Mouse (Mus musculus) neural tube, embryonic 13.5 days (tissue): ENCODE results near the gene Cebpb. TPM values are rescaled to one million over a fixed set of nuclear protein-coding genes. Genes with fewer than 3 reads are reported as not detected.
A peak's percentile ranks its signal among the peaks of the same experiment; 100 is the strongest.

Experiments
- ATAC-seq: fragments of 200-750 bp; cut with Nextera tagmentation; 2 replicates; pipeline ENCODE4 v1.8.0; 2017; ENCODE audit warnings: low read depth, mild to moderate bottlenecking, moderate TSS enrichment, moderate library complexity
- H3K27ac ChIP-seq: fragments of 300-500 bp; sonication (generic); replicated peaks from 2 replicates; pipeline ENCODE4 v1.5.1; 2015; ENCODE audit warnings: moderate library complexity, mild to moderate bottlenecking, inconsistent platforms
- H3K27me3 ChIP-seq: fragments of 300-500 bp; sonication (generic); 2 replicates; pipeline ENCODE4 v1.6.1; 2015; ENCODE audit warnings: mild to moderate bottlenecking, inconsistent platforms
- H3K36me3 ChIP-seq: fragments of 300-500 bp; sonication (generic); 2 replicates; pipeline ENCODE4 v1.6.1; 2015; ENCODE audit warnings: mild to moderate bottlenecking, inconsistent platforms
- H3K4me1 ChIP-seq: fragments of 300-500 bp; sonication (generic); replicated peaks from 2 replicates; pipeline ENCODE4 v1.6.1; 2015; ENCODE audit warnings: inconsistent platforms
- H3K4me2 ChIP-seq: fragments of 300-500 bp; sonication (generic); 2 replicates; pipeline ENCODE4 v1.6.1; 2015; ENCODE audit warnings: inconsistent platforms, mild to moderate bottlenecking, moderate library complexity
- H3K4me3 ChIP-seq: fragments of 300-500 bp; sonication (generic); 2 replicates; pipeline ENCODE4 v1.5.1; 2015; ENCODE audit warnings: mild to moderate bottlenecking, inconsistent platforms
- H3K9ac ChIP-seq: fragments of 300-500 bp; sonication (generic); 2 replicates; pipeline ENCODE4 v1.6.1; 2015; ENCODE audit warnings: moderate library complexity, mild to moderate bottlenecking, inconsistent platforms
- H3K9me3 ChIP-seq: fragments of 300-500 bp; sonication (generic); 2 replicates; pipeline ENCODE4 v1.6.1; 2016; ENCODE audit warnings: inconsistent platforms
- WGBS: fragments of 180-500 bp; shearing (Covaris S2); methylation state at CpG from one replicate; pipeline ENCODE4 v1.1.7; 2015; 5-methylcytosine and 5-hydroxymethylcytosine counted together
- polyA plus RNA-seq: library from polyadenylated mRNA; unstranded; fragments of >200 nt; fragmentation: Nextera tagmentation; extraction: Ambion mirVana; gene quantifications from 2 replicates; pipeline ENCODE4 v1.2.1, GENCODE M21; 2015

Gene Cebpb
- polyA plus RNA-seq, 1 experiment from 2014 or later: 2.2 TPM

DNA sequence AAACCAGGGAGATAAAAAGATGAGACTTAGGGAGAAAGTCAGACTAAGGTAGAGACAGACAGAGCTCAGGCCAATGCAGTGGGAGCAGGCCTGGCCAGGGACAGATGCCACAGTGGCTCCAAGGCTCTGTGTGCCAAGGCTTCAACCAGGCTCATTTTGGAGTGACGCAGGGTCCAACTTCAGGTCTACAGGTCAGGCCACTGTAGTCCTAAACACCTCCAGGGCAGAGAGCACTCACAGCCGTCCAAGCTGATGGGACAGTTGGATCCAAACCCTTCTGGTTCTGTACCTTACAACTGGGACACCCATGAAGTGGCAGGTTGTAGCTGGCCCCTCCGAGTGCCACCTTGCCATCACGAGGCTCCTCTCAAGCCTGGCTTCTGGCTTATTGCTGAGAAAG, 30.7 kb upstream of the Cebpb start:
- H3K4me3 ChIP-seq: no peak overlapping the region
- peaks cover 7% of the 10 kb centered on the region for H3K27me3 ChIP-seq
- H3K4me2 ChIP-seq: no peak overlapping the region
- peaks cover 39% of the 10 kb centered on the region for H3K4me1 ChIP-seq
- no peak for ATAC-seq
- 90% methylated on average over 4 of the region's 4 CpGs for WGBS
- H3K9me3 ChIP-seq: no peaks in the 10 kb centered on the region
- H3K36me3 ChIP-seq: peaks cover 28% of the 10 kb centered on the region; the same call in 1 of the 2 replicates
- H3K27ac ChIP-seq: no peak overlapping the region
- no peak overlapping the region for H3K9ac ChIP-seq

DNA sequence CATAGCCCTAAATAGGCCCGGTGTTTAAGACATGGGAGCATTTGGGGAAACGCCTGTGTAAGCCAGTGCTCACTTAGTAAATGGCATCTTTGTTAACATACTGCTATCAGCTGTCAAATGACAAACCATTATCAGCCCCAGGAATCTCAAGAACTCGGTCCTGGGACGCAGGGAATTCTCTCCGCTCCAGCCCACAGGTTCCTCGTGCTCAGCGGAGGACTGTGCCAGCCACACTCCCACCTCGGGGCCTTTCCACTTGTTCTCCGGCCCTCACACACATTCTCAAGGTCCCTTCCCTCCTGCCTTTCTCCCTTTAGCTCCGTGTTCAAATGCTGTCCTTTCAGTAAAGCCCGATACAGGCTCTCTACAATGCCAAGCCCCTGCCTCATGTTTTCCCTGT, 30.0 kb upstream of the Cebpb start:
- Histone ChIP-seq H3K9me3 (no peaks in the 10 kb centered on the region), H3K36me3 (peaks cover 21% of the 10 kb centered on the region; the same call in 1 of the 2 replicates), H3K4me1 (peaks cover 39% of the 10 kb centered on the region), H3K9ac (peak overlapping the region; percentile 31; the same call in 1 of the 2 replicates), H3K27me3 (peaks cover 12% of the 10 kb centered on the region), H3K4me2 (no peak overlapping the region), H3K27ac (no peak overlapping the region), H3K4me3 (no peak overlapping the region)
- no peak for ATAC-seq
- WGBS: 79% methylated on average over 11 of the region's 11 CpGs

DNA sequence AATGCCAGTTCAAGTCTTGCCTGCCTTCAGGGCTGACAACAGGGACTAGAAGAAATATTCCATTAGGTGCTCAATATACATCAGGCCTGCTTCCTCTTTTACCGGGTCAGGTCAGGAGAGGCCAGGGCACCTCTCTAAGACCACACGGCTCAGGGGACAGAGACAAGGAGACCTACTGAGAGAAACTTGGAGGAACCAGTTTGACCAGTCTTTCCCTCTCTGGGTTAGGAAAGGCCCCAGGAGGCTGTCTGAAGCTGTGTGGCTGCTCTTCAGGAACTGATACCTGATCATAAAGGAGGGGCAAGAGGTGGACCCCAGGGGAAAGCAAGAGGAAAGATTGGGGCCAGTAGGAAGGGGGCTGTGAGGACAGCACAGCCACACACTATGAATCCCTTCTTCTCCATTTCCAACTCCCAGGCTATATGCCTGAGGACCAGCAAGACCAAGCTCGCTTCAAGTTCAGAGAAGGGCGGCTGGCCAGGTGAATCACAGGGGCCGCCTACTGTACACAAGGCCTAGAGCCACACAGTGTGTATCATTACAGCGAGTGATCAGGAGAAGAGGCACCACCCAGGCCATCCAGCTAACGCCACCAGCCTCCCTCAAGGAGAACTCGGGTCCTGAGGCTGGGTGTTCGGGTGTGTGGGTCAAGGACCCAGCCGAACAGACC, 29.4 kb upstream of the Cebpb start:
- H3K27ac ChIP-seq: no peak overlapping the region
- ATAC-seq: no peak
- H3K4me1 ChIP-seq: peaks cover 39% of the 10 kb centered on the region
- peaks cover 15% of the 10 kb centered on the region; the same call in 1 of the 2 replicates for H3K36me3 ChIP-seq
- no peaks in the 10 kb centered on the region for H3K9me3 ChIP-seq
- 75% methylated on average over 10 of the region's 10 CpGs for WGBS
- H3K4me2 ChIP-seq: peak overlapping the region; percentile 98
- peak overlapping the region; percentile 86 for H3K4me3 ChIP-seq
- peaks cover 12% of the 10 kb centered on the region for H3K27me3 ChIP-seq
- peak overlapping the region; percentile 92 for H3K9ac ChIP-seq

DNA sequence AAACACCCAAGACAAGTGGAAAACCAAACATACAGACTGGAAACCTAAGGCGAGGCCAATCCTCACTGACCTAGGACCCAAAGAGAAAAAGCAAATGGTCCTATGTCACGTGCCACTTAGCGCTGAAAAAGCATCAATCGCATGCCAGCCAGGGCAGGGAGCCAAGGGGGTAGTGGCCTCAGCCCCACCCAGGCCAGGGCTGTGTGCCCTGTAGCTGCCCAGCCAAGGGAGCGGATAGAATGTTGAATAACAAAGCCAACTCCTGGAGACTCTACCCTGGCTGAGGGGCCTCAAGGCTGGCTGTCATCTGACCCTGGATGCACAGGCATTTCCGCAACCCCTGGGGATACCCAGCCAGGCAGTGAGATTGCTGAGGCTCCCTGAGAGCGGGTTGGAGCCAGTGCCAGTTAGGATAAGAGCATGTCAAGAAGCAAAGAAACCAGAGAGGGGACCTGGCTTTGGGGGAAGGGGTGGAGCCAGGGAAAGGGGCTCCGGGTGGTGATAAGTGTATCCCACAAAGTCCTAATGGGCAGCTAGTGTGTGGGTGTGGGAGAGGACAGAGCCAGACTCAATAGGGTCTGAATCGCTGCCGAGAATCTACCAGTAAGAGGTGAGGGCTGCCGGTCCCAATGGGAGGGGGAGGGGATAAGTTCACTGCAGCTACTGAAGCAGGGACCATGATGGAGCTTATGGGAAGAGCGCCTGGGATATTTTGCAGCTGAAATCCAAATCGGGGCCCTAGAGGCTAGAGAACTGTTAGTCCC, 28.7 kb upstream of the Cebpb start:
- Histone ChIP-seq H3K4me2 (peak overlapping the region; percentile 98), H3K4me3 (peak overlapping the region; percentile 86), H3K9ac (peak overlapping the region; percentile 92), H3K36me3 (peaks cover 10% of the 10 kb centered on the region; the same call in 1 of the 2 replicates), H3K27me3 (peaks cover 12% of the 10 kb centered on the region), H3K27ac (0 out of 2 replicates have a peak overlapping the region, but pooled peaks have one; percentile 49), H3K4me1 (peaks cover 39% of the 10 kb centered on the region), H3K9me3 (no peaks in the 10 kb centered on the region)
- ATAC-seq: no peak
- WGBS: 20% methylated on average over 13 of the region's 13 CpGs

DNA sequence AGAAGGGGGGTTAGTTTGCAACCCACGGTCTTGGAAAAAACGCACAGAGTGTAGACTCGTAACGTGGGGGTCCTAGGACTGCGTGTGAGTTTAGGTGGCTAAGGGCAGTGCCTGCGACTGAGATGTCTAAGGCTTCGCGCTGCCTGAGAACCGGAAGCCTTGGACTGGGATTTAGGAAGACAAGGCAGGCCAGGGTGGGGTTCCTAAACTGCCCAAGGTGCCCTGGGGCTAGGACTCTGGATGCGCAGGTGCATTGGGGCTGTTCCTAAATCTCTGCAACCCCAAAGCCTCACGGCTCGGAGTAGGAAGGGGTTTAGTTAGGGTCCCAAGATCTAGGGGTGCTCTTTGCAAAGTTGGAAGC, 28.1 kb upstream of the Cebpb start:
- WGBS: under 1% methylated on average over 12 of the region's 12 CpGs
- Histone ChIP-seq H3K9me3 (no peaks in the 10 kb centered on the region), H3K4me2 (peak overlapping the region; percentile 98), H3K4me1 (peaks cover 39% of the 10 kb centered on the region), H3K27me3 (peaks cover 12% of the 10 kb centered on the region), H3K27ac (peak overlapping the region; percentile 49), H3K9ac (peak overlapping the region; percentile 92), H3K36me3 (peaks cover 10% of the 10 kb centered on the region; the same call in 1 of the 2 replicates), H3K4me3 (peak overlapping the region; percentile 86)
- 0 out of 2 replicates have a peak, but pooled peaks have one; percentile 2 for ATAC-seq

DNA sequence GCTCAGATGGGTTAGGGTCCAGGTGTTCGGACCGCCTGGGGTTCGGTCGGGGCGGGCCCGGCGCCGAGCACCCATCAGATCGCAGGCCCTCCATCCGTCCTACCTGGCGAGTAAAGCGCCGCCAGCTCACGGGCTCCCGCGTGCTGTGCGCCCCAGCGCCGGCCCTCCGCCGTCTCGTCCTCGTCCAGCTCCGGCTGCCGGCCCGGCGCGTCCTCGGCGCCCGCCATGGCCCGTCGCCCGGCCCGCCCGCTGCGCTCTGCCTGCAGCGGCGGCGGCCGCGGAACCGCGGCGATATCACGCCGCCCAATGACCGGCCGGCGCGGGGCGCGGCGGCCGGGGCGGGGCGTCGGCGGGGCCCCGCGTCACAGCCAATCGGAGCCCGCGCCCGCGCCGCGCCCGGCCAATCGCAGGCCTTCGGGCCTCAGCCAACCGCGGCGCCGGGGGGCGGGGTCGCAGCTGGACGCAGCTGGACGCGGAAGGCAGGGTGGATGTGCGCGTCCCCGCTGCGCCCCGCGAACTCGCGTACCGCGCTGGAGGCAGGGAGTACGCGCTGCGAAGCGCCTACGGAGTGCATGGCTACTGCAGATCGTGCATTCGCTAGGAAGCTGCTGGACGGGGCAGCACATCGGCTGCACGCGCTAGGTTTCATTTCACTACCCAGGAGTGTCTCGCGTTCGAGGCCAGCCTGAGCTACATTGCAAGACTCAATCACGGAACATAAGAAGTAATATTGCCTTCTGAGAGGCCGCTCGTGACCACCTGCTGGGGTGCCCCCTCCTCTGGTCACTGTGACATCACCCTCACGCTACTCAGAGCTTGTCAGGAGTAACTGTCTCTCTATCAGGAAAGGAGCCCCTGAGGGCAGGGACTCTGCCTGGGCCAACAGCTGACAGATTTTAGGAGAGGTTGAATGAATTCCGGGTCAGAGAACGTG, 27.2 kb upstream of the Cebpb start, which contains the start of gene Gm20431:
TSS of gene Gm20431 (minus strand) at position 227 of the 934 bp plus-strand sequence.
- H3K9me3 ChIP-seq: no peaks in the 10 kb centered on the region
- peak within 1 kb of the TSS; percentile 92 for H3K9ac ChIP-seq
- H3K27ac ChIP-seq: peak within 1 kb of the TSS; percentile 73
- peak within 1 kb of the TSS; percentile 86 for H3K4me3 ChIP-seq
- peak; percentile 93 for ATAC-seq
- H3K36me3 ChIP-seq: peaks cover 10% of the 10 kb centered on the region; the same call in 1 of the 2 replicates
- WGBS: under 1% methylated on average over 105 of the region's 110 CpGs
- peak within 1 kb of the TSS; percentile 98 for H3K4me2 ChIP-seq
- peaks cover 39% of the 10 kb centered on the region for H3K4me1 ChIP-seq
- H3K27me3 ChIP-seq: peaks cover 12% of the 10 kb centered on the region

DNA sequence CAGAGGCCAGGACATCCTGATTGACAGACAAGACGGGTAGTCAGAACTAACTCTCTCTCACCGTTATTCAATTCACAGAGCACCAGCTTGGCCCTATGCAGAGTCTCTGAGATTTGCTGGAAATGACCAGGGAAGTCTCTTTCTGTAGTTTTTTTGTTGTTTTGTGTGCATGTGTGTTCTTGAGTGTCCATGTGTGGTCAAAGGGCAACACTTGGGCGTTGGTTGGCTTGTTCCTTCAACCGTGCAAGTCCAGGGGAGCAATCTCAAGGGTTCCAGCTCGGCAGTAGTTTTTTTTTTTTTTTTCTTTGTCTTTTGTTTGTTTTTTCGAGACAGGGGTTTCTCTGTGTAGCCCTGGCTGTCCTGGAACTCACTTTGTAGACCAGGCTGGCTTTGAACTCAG, 26.0 kb upstream of the Cebpb start:
- no peak for ATAC-seq
- H3K27me3 ChIP-seq: peaks cover 12% of the 10 kb centered on the region
- 57% methylated on average over 6 of the region's 6 CpGs for WGBS

DNA sequence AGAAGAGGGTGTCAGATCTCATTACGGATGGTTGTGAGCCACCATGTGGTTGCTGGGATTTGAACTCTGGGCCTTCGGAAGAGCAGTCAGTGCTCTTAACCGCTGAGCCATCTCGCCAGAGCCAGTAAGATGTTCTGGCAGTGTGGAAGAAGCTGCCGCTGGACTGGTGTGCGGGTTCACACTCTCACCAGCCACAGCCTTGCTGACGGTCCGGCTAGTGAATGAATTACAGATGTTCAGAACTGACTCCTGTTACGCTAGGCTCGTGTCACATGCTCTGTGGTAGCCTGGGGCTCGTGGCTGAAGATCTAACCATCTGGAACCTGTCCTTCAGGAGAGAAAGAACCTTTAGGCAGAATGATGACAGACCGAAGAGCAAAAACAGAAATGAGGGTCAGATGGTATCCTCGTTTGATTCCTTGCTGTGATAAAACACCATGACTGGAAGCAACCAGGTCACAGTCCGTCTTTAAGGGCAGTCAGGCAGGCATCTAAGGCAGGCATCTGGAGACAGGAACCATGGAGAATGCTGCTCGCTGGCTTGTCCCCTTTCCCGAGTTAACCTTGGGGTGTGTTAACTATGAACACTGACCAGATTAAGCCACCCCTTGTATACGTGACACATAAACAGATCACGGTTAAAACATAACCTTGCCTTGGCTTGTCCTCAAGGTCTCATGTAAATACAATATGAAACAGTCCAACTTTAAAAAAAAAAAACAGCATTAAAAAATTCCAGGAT, 22.6 kb upstream of the Cebpb start:
- no peak overlapping the region for H3K27ac ChIP-seq
- H3K4me3 ChIP-seq: no peak overlapping the region
- H3K9ac ChIP-seq: no peak overlapping the region
- WGBS: 82% methylated on average over 18 of the region's 18 CpGs
- no peak for ATAC-seq
- H3K27me3 ChIP-seq: peaks cover 12% of the 10 kb centered on the region
- no peak overlapping the region for H3K4me2 ChIP-seq
- no peaks in the 10 kb centered on the region for H3K36me3 ChIP-seq
- peaks cover 7% of the 10 kb centered on the region for H3K4me1 ChIP-seq
- no peaks in the 10 kb centered on the region for H3K9me3 ChIP-seq

More for the DNA sequence above, 26.0 kb upstream of the Cebpb start:
- Histone ChIP-seq H3K9ac (no peak overlapping the region), H3K4me2 (peak overlapping the region; percentile 98; the same call in 1 of the 2 replicates), H3K4me1 (peaks cover 39% of the 10 kb centered on the region), H3K27ac (no peak overlapping the region), H3K4me3 (no peak overlapping the region), H3K9me3 (no peaks in the 10 kb centered on the region), H3K36me3 (peaks cover 6% of the 10 kb centered on the region; the same call in 1 of the 2 replicates)

DNA sequence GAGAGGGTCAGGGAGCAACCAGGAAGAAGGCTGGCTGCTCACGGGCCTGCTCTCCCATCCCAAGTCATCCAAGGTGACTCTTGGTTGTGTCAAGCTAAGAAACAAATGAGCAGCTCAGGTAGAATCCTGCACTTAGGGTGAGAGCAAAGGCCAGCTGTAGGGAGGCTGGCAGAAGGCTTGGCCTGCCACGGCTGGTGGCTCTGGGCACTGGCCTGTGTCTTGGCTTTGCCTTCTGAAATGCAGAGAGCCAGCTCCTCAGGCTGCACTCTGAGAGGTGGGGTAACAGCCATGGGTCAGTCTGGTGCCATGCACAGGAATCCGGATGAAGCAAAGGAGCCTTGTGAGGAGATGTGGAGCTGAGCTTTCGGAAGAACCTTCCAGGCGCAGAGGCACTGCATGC, 20.3 kb upstream of the Cebpb start:
- no peaks in the 10 kb centered on the region for H3K9me3 ChIP-seq
- no peak overlapping the region for H3K9ac ChIP-seq
- peaks cover 13% of the 10 kb centered on the region; the same call in 1 of the 2 replicates for H3K4me1 ChIP-seq
- H3K27ac ChIP-seq: no peak overlapping the region
- peaks cover under 1% of the 10 kb centered on the region; the same call in 1 of the 2 replicates for H3K27me3 ChIP-seq
- WGBS: 89% methylated on average over 5 of the region's 5 CpGs
- ATAC-seq: no peak
- no peaks in the 10 kb centered on the region for H3K36me3 ChIP-seq
- no peak overlapping the region for H3K4me3 ChIP-seq
- H3K4me2 ChIP-seq: no peak overlapping the region

DNA sequence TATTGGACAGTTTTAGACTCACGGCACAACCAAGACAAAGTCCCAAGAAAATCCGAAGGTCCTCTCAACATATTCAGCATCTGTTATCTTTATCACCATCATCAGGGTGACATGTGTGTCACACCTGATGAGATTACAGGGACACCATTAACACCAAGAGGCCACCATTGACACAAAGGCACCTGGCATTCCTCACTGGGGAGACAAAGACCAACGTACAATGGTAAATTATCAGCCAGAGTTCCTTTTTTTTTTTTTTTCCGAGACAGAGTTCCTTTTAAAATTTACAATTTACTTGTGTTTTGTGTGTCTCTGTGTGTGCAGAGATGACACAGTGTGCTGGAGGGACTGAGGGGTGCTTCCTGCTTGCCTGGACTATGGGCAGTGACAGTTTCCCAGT, 19.3 kb upstream of the Cebpb start:
- Histone ChIP-seq H3K9ac (no peak overlapping the region), H3K4me2 (no peak overlapping the region), H3K9me3 (no peaks in the 10 kb centered on the region), H3K36me3 (no peaks in the 10 kb centered on the region), H3K27me3 (no peaks in the 10 kb centered on the region), H3K4me1 (peaks cover 13% of the 10 kb centered on the region; the same call in 1 of the 2 replicates), H3K4me3 (no peak overlapping the region), H3K27ac (no peak overlapping the region)
- ATAC-seq: no peak
- WGBS: 63% methylated on average over 4 of the region's 4 CpGs

DNA sequence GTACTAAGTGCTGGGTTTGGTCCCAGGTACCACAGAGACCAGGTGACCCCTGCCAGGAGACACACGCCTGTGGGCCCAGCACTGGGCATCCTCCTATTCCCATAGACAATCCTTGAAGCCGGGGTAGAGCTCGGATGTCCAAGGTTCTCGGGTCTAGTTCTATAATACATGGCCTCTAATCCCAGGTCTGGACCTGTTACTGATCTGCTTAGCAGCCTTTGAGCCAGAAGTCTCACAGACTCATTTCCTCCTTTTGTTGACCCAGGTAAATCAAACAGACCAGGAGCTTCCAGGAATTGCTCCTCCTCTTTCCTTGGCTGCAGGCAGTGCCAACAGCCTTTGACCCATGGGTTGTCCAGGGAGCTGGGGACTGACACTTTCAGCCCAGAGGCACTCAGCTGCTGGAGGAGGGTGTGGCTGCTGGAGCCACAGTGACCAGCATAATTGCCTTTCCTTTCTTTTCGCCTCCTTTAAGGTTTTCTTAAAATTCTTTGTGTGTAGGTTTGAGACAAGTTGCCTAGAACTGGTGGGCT, 17.5 kb upstream of the Cebpb start:
- Histone ChIP-seq H3K27me3 (no peaks in the 10 kb centered on the region), H3K4me2 (no peak overlapping the region), H3K4me3 (no peak overlapping the region), H3K27ac (no peak overlapping the region), H3K9ac (no peak overlapping the region), H3K9me3 (no peaks in the 10 kb centered on the region), H3K4me1 (peaks cover 13% of the 10 kb centered on the region; the same call in 1 of the 2 replicates), H3K36me3 (no peaks in the 10 kb centered on the region)
- no peak for ATAC-seq
- WGBS: 85% methylated on average over 5 of the region's 5 CpGs
